Mouse (Mus musculus): ENCODE data around the gene Carns1. TPM values are rescaled to one million over a fixed set of nuclear protein-coding genes. Genes with fewer than 3 reads are reported as not detected.
"Not testable (repeated sequence)": the region's sequence is repeated elsewhere in the genome, so short reads cannot be mapped to it uniquely, and the experiment has no call there.

Gene Carns1
- total and polyA plus RNA-seq, 3 experiments: 24.4 to 78.0 (median 27.0) TPM

DNA sequence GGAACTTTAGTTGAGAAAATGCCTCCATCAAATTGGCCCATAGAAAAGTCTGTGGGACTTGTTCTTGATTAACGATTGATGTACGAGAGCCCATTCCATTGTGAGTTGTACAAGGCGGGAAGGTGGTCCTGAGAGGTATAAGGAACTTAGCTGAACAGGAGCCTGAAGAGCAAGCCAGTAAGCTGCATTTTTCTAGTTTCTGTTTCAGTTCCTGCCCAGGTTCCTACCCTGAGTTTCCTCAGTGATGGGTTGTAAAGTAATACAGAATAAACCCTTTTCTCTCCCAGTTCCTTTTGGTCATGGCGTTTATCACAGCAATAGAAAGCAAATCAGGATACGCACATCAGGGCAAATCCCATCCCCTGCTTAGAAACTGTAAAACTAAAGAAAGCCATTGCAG lies 37.4 kb downstream of the Carns1 start:
- H3K27me3 ChIP-seq (ENCODE audit: control insufficient read depth, insufficient read depth, low read length): no peaks in the 10 kb centered on the region
- H3K4me1 ChIP-seq (ENCODE audit: control insufficient read depth, insufficient read depth, low read length): no peaks in the 10 kb centered on the region
- H3K79me2 ChIP-seq (replicated peaks; ENCODE audit: control insufficient read depth, insufficient read depth, low read length): no peaks in the 10 kb centered on the region
- no peaks in the 10 kb centered on the region for H3K36me3 ChIP-seq (ENCODE audit: control insufficient read depth, insufficient read depth, low read length)
- DNase-seq: no peak
- H3K9ac ChIP-seq (ENCODE audit: low read depth, low read length): no peak overlapping the region
- TF ChIP-seq EP300 (IDR thresholded peaks at IDR 0.05; ENCODE audit: insufficient read depth, low read depth, low read length) (no peak), CTCF (IDR thresholded peaks at IDR 0.05) (no peak), POLR2A (IDR thresholded peaks at IDR 0.05; ENCODE audit: insufficient read depth, low read depth, low read length) (no peak)
- H3K4me3 ChIP-seq: no peak overlapping the region
- intact Hi-C loops (cut with DNase I): no loop called here
- no peak overlapping the region for H3K27ac ChIP-seq
- 84% methylated on average over 5 of the region's 5 CpGs for WGBS

DNA sequence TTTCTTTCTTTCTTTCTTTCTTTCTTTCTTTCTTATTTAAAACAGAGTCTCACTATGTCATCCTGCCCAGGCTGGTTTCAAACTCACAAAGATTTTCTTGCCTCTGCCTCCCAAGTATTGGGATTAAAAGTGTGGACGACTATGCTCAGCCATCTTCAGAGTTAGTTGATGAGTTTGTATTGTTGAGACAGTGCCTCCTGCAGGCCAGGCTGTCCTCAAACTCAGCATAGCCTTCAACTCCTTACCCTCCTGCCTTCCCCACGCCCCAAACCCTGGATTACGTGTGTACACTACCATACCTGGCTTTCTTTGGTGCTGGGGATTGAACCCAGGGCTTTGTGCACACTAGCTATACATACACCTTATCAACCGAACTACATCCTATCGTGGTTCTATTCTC lies 38.8 kb downstream of the Carns1 start:
- Histone ChIP-seq H3K27me3 (ENCODE audit: control insufficient read depth, insufficient read depth, low read length) (no peaks in the 10 kb centered on the region), H3K36me3 (ENCODE audit: control insufficient read depth, insufficient read depth, low read length) (no peaks in the 10 kb centered on the region), H3K79me2 (replicated peaks; ENCODE audit: control insufficient read depth, insufficient read depth, low read length) (no peaks in the 10 kb centered on the region), H3K9ac (ENCODE audit: low read depth, low read length) (no peak overlapping the region), H3K4me3 (no peak overlapping the region), H3K27ac (no peak overlapping the region), H3K4me1 (ENCODE audit: control insufficient read depth, insufficient read depth, low read length) (no peaks in the 10 kb centered on the region)
- no peak for DNase-seq
- TF ChIP-seq CTCF (IDR thresholded peaks at IDR 0.05) (no peak), POLR2A (IDR thresholded peaks at IDR 0.05; ENCODE audit: insufficient read depth, low read depth, low read length) (no peak), EP300 (IDR thresholded peaks at IDR 0.05; ENCODE audit: insufficient read depth, low read depth, low read length) (no peak)
- 82% methylated on average over 5 of the region's 5 CpGs for WGBS
- intact Hi-C loops (cut with DNase I): no loop called here

DNA sequence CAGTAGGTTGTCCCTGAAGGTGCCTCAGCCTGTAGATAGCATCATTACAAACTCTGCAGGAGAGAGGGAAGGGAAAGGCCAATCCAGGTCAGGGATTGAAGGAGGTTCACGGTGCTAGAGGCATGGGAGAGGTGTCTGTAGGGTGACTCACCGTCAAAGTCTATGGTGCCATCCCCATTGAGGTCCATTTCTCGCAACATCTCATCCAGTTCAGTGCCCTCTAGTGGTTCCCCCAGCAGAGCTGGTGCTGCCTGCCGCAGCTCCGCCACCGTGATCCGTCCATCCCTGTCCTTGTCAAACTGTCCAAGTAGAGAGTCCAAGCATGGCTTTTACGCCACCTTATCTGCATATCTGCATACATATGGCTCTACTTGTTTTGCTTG lies 39.3 kb downstream of the Carns1 start:
- H3K79me2 ChIP-seq (replicated peaks; ENCODE audit: control insufficient read depth, insufficient read depth, low read length); DNase-seq; H3K27ac ChIP-seq; H3K4me1 ChIP-seq (ENCODE audit: control insufficient read depth, insufficient read depth, low read length); H3K4me3 ChIP-seq; H3K36me3 ChIP-seq (ENCODE audit: control insufficient read depth, insufficient read depth, low read length); intact Hi-C loops (cut with DNase I); H3K27me3 ChIP-seq (ENCODE audit: control insufficient read depth, insufficient read depth, low read length); H3K9ac ChIP-seq (ENCODE audit: low read depth, low read length): not testable (repeated sequence)
- 17% methylated on average over 8 of the region's 8 CpGs for WGBS
- TF ChIP-seq CTCF (IDR thresholded peaks at IDR 0.05): peak; percentile 60

DNA sequence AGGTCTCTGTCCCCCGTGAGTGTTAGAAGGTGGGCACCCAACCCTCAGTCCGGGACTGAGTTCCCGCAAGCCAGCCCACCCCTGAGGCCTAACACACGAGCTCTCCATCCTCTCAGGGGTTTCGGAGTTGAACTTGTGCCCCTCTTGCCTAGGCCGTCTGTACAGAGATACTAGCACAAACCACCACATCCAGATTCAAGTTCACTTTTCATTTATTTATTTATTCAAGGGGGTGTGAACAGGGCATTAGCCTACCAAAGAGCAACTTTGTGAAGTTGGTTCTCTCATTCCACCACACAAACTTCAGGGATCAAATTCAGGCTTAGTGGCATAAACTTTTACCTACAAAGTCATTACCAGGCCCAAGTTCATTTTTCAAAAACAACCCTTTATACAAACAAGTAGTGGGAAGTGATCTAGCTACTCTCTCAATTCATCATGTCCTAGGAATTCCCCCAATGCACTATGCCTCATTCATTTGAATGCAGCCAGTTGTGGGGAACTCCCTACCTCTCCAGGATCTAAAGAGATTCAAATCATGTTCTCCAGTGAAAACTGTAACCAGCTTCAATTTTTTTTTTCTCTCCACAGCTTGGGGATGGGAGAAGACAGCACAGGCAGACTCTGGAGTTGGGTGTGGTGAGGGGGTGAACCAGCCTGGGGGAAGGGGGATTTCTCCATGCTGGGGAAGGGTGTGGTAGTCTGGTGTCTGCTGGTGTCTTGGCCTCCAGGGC lies 39.9 kb downstream of the Carns1 start:
- H3K4me3 ChIP-seq; DNase-seq; H3K4me1 ChIP-seq (ENCODE audit: control insufficient read depth, insufficient read depth, low read length); intact Hi-C loops (cut with DNase I); H3K27ac ChIP-seq; H3K79me2 ChIP-seq (replicated peaks; ENCODE audit: control insufficient read depth, insufficient read depth, low read length); H3K9ac ChIP-seq (ENCODE audit: low read depth, low read length); H3K27me3 ChIP-seq (ENCODE audit: control insufficient read depth, insufficient read depth, low read length); H3K36me3 ChIP-seq (ENCODE audit: control insufficient read depth, insufficient read depth, low read length): not testable (repeated sequence)
- whole genome bisulfite sequencing: 86% methylated on average over 6 of the region's 6 CpGs

DNA sequence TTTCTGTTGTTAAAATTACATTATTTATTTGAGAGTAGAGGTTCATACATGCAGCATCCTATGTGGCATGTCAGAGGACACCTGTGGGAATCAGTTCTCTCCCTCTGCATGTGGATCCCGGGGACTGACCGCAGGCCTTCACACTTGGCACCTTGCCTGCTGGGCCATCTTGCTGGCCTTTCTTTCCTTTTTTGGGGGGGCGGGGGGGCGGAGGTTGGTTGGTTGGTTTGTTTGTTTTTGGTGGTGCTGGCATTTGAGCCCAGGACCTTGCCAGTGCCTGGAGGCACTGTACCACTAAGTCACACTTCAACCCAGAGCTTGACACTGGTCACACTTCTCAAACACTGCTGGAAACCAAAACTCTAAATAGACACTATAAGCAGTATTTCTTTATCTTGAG lies 40.9 kb downstream of the Carns1 start:
- H3K4me3 ChIP-seq: no peak overlapping the region
- no peaks in the 10 kb centered on the region for H3K27me3 ChIP-seq (ENCODE audit: control insufficient read depth, insufficient read depth, low read length)
- H3K79me2 ChIP-seq (replicated peaks; ENCODE audit: control insufficient read depth, insufficient read depth, low read length): no peaks in the 10 kb centered on the region
- 72% methylated on average over 4 of the region's 4 CpGs for WGBS
- no peaks in the 10 kb centered on the region for H3K4me1 ChIP-seq (ENCODE audit: control insufficient read depth, insufficient read depth, low read length)
- DNase-seq: no peak
- H3K27ac ChIP-seq: no peak overlapping the region
- intact Hi-C loops (cut with DNase I): no loop called here
- no peak overlapping the region for H3K9ac ChIP-seq (ENCODE audit: low read depth, low read length)
- no peaks in the 10 kb centered on the region for H3K36me3 ChIP-seq (ENCODE audit: control insufficient read depth, insufficient read depth, low read length)
- no peak for TF ChIP-seq EP300 (IDR thresholded peaks at IDR 0.05; ENCODE audit: insufficient read depth, low read depth, low read length)
- no peak for TF ChIP-seq POLR2A (IDR thresholded peaks at IDR 0.05; ENCODE audit: insufficient read depth, low read depth, low read length)
- no peak for TF ChIP-seq CTCF (IDR thresholded peaks at IDR 0.05)

DNA sequence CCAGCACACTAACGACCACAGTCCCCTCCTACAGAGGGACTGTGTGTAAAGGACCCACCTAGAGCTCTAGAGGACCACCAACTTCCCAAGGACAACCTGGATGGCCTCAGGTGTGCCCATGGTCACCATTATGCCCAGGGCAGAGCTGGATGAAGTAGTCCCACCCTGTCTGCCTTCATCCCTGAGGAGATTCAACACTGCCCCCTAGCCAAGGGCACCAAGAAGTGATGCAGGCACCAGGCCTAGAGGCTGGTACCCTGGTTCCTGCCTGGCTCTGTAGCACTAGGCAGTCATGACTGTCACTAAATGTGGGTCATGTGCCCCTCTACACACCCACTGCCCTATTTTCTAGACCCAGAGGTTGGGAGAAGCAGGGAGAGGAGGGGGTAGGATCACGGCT lies 43.5 kb downstream of the Carns1 start:
- no peak for DNase-seq
- Histone ChIP-seq H3K27ac (no peak overlapping the region), H3K9ac (ENCODE audit: low read depth, low read length) (no peak overlapping the region), H3K4me3 (no peak overlapping the region), H3K4me1 (ENCODE audit: control insufficient read depth, insufficient read depth, low read length) (no peaks in the 10 kb centered on the region; the same call in 1 of the 2 replicates), H3K27me3 (ENCODE audit: control insufficient read depth, insufficient read depth, low read length) (no peaks in the 10 kb centered on the region), H3K36me3 (ENCODE audit: control insufficient read depth, insufficient read depth, low read length) (no peaks in the 10 kb centered on the region), H3K79me2 (replicated peaks; ENCODE audit: control insufficient read depth, insufficient read depth, low read length) (no peaks in the 10 kb centered on the region)
- no peak for TF ChIP-seq POLR2A (IDR thresholded peaks at IDR 0.05; ENCODE audit: insufficient read depth, low read depth, low read length)
- no peak for TF ChIP-seq EP300 (IDR thresholded peaks at IDR 0.05; ENCODE audit: insufficient read depth, low read depth, low read length)
- no peak for TF ChIP-seq CTCF (IDR thresholded peaks at IDR 0.05)
- 91% methylated on average over 2 of the region's 2 CpGs for WGBS
- intact Hi-C loops (cut with DNase I): no loop called here
